Mouse (Mus musculus): ENCODE measurements around the gene Mrps18c. TPM values are rescaled to one million over a fixed set of nuclear protein-coding genes. Genes with fewer than 3 reads are reported as not detected.

Gene Mrps18c
- polyA plus RNA-seq, 1 experiment from 2014 or later: 137 TPM

GRCm38 (mm10) chr5:100771575-100771974 is 26.9 kb upstream of the Mrps18c start:
- no peak overlapping the region for H3K27ac ChIP-seq (ENCODE audit: low read depth, low read length)
- H3K36me3 ChIP-seq (ENCODE audit: control insufficient read depth, insufficient read depth, low read length): peaks cover 23% of the 10 kb centered on the region; the same call in 1 of the 2 replicates
- no peaks in the 10 kb centered on the region for H3K9me3 ChIP-seq (replicated peaks; ENCODE audit: control insufficient read depth, low read length)
- H3K4me2 ChIP-seq: no peak overlapping the region
- 93% methylated on average over 4 of the region's 4 CpGs for WGBS (ENCODE audit: insufficient replicate concordance)
- H3K27me3 ChIP-seq (ENCODE audit: control insufficient read depth, insufficient read depth, low read length): no peaks in the 10 kb centered on the region
- no peak for ATAC-seq (replicated peaks; ENCODE audit: insufficient number of reproducible peaks, low FRiP score, low TSS enrichment)
- H3K4me1 ChIP-seq (ENCODE audit: control insufficient read depth, insufficient read depth, low read length): peaks cover 3% of the 10 kb centered on the region; the same call in 1 of the 2 replicates
- H3K4me3 ChIP-seq (ENCODE audit: low read depth, low read length): no peak overlapping the region
- no peak overlapping the region for H3K9ac ChIP-seq (ENCODE audit: low read depth, low read length)

DNA sequence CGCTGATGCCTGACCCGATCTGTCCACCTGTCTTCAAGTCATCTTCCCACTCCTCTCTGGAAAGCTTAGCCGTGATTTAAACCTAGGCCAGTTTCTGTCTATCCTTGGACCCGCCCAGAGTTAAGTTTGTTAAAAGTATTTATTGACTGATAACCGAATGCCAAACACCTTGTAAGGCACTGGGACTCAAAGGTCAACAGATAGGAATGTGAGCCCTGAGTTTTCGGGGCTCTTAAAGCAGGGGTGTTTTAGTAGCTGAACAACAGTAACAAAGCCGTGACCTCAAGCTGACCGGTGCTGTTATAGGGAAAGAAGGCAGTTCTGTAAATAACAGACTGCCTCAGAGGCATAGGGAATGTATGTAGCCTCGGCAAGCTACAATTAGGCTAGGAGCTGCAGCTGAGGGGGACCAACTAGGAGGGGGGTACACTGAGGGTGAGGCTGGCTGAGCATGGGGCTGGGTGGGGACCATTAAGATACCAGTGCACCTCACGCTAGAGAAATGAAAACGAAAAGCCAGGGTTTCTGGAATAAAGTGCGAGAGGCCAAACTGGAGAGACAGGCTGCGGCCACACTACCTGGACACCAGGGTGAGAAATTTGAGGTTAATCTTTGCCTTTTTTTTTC is 22.5 kb upstream of the Mrps18c start:
- ATAC-seq (replicated peaks; ENCODE audit: insufficient number of reproducible peaks, low FRiP score, low TSS enrichment): no peak
- Histone ChIP-seq H3K4me3 (ENCODE audit: low read depth, low read length) (no peak overlapping the region), H3K27ac (ENCODE audit: low read depth, low read length) (no peak overlapping the region), H3K4me2 (no peak overlapping the region), H3K9me3 (replicated peaks; ENCODE audit: control insufficient read depth, low read length) (no peaks in the 10 kb centered on the region), H3K4me1 (ENCODE audit: control insufficient read depth, insufficient read depth, low read length) (peaks cover 3% of the 10 kb centered on the region; the same call in 1 of the 2 replicates), H3K27me3 (ENCODE audit: control insufficient read depth, insufficient read depth, low read length) (no peaks in the 10 kb centered on the region), H3K9ac (ENCODE audit: low read depth, low read length) (no peak overlapping the region), H3K36me3 (ENCODE audit: control insufficient read depth, insufficient read depth, low read length) (peaks cover 16% of the 10 kb centered on the region; the same call in 1 of the 2 replicates)
- WGBS (ENCODE audit: insufficient replicate concordance): 75% methylated on average over 13 of the region's 13 CpGs

DNA sequence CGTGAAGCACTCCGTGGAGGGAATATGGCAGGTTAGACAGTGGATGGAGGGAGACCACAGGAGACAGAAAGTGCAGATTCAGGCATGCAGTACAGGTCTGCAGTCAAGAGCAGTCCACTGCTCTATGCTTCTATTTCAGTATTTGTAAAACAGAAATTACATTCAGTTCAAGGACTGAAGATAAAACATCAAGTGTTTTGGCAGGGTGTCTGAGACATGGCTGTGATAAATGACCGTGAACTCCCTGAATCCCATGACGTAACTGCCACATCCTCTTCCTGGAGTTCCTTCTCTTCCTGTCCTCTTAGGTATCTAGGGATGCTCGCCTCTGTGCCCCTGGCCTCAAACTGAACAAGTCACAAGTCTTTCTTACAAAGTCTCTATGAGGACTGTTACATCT is 21.5 kb upstream of the Mrps18c start:
- Histone ChIP-seq H3K9ac (ENCODE audit: low read depth, low read length) (no peak overlapping the region), H3K36me3 (ENCODE audit: control insufficient read depth, insufficient read depth, low read length) (peaks cover 14% of the 10 kb centered on the region; the same call in 1 of the 2 replicates), H3K4me1 (ENCODE audit: control insufficient read depth, insufficient read depth, low read length) (peaks cover 3% of the 10 kb centered on the region; the same call in 1 of the 2 replicates), H3K9me3 (replicated peaks; ENCODE audit: control insufficient read depth, low read length) (no peaks in the 10 kb centered on the region), H3K4me3 (ENCODE audit: low read depth, low read length) (no peak overlapping the region), H3K27me3 (ENCODE audit: control insufficient read depth, insufficient read depth, low read length) (no peaks in the 10 kb centered on the region), H3K27ac (ENCODE audit: low read depth, low read length) (0 out of 2 replicates have a peak overlapping the region, but pooled peaks have one; percentile 35), H3K4me2 (no peak overlapping the region)
- no peak for ATAC-seq (replicated peaks; ENCODE audit: insufficient number of reproducible peaks, low FRiP score, low TSS enrichment)
- WGBS (ENCODE audit: insufficient replicate concordance): 72% methylated on average over 5 of the region's 5 CpGs

- H3K36me3 ChIP-seq (ENCODE audit: control insufficient read depth, insufficient read depth, low read length): peaks cover 15% of the 10 kb centered on the region
- H3K9me3 ChIP-seq (replicated peaks; ENCODE audit: control insufficient read depth, low read length): no peaks in the 10 kb centered on the region
- WGBS (ENCODE audit: insufficient replicate concordance): 95% methylated on average over 13 of the region's 13 CpGs
Observed at GRCm38 (mm10) chr5:100779002-100779401, 19.4 kb upstream of the Mrps18c start.

DNA sequence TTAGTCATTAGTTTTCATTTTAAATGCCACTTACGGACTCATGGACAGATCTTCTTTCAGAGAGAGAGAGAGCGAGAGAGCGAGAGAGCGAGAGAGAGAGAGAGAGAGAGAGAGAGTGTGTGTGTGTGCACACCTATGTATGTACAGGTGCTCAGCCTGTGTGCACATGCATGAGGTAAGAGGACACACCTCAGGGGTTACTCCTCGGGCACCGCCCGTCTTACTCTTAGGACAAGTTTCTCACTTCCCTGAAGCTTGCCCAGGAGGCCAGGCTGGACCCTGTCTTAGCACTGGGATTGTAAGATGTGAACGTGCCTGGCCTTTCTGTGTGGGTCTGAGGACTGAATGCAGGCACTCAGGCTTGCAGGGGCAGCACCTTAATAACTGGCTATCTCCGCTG is 10.9 kb upstream of the Mrps18c start:
- no peaks in the 10 kb centered on the region for H3K9me3 ChIP-seq (replicated peaks; ENCODE audit: control insufficient read depth, low read length)
- 90% methylated on average over 9 of the region's 9 CpGs for WGBS (ENCODE audit: insufficient replicate concordance)
- no peak overlapping the region for H3K4me3 ChIP-seq (ENCODE audit: low read depth, low read length)
- H3K36me3 ChIP-seq (ENCODE audit: control insufficient read depth, insufficient read depth, low read length): peaks cover 17% of the 10 kb centered on the region
- no peak for ATAC-seq (replicated peaks; ENCODE audit: insufficient number of reproducible peaks, low FRiP score, low TSS enrichment)
- no peak overlapping the region for H3K9ac ChIP-seq (ENCODE audit: low read depth, low read length)
- no peak overlapping the region for H3K27ac ChIP-seq (ENCODE audit: low read depth, low read length)
- H3K27me3 ChIP-seq (ENCODE audit: control insufficient read depth, insufficient read depth, low read length): no peaks in the 10 kb centered on the region
- no peak overlapping the region for H3K4me2 ChIP-seq
- no peaks in the 10 kb centered on the region for H3K4me1 ChIP-seq (ENCODE audit: control insufficient read depth, insufficient read depth, low read length)

More at GRCm38 (mm10) chr5:100779002-100779401, 19.4 kb upstream of the Mrps18c start:
- peaks cover 3% of the 10 kb centered on the region; the same call in 1 of the 2 replicates for H3K4me1 ChIP-seq (ENCODE audit: control insufficient read depth, insufficient read depth, low read length)
- H3K4me3 ChIP-seq (ENCODE audit: low read depth, low read length): no peak overlapping the region
- H3K27me3 ChIP-seq (ENCODE audit: control insufficient read depth, insufficient read depth, low read length): no peaks in the 10 kb centered on the region
- no peak overlapping the region for H3K9ac ChIP-seq (ENCODE audit: low read depth, low read length)
- ATAC-seq (replicated peaks; ENCODE audit: insufficient number of reproducible peaks, low FRiP score, low TSS enrichment): no peak
- no peak overlapping the region for H3K27ac ChIP-seq (ENCODE audit: low read depth, low read length)
- H3K4me2 ChIP-seq: no peak overlapping the region

- peaks cover 20% of the 10 kb centered on the region for H3K36me3 ChIP-seq (ENCODE audit: control insufficient read depth, insufficient read depth, low read length)
- no peaks in the 10 kb centered on the region for H3K4me1 ChIP-seq (ENCODE audit: control insufficient read depth, insufficient read depth, low read length)
- no peak for ATAC-seq (replicated peaks; ENCODE audit: insufficient number of reproducible peaks, low FRiP score, low TSS enrichment)
- no peaks in the 10 kb centered on the region for H3K9me3 ChIP-seq (replicated peaks; ENCODE audit: control insufficient read depth, low read length)
- WGBS (ENCODE audit: insufficient replicate concordance): 89% methylated on average over 7 of the region's 7 CpGs
- H3K27ac ChIP-seq (ENCODE audit: low read depth, low read length): no peak overlapping the region
- no peak overlapping the region for H3K4me3 ChIP-seq (ENCODE audit: low read depth, low read length)
- H3K27me3 ChIP-seq (ENCODE audit: control insufficient read depth, insufficient read depth, low read length): no peaks in the 10 kb centered on the region
- no peak overlapping the region for H3K9ac ChIP-seq (ENCODE audit: low read depth, low read length)
- H3K4me2 ChIP-seq: no peak overlapping the region
Observed at GRCm38 (mm10) chr5:100792261-100792660, 6.2 kb upstream of the Mrps18c start.

DNA sequence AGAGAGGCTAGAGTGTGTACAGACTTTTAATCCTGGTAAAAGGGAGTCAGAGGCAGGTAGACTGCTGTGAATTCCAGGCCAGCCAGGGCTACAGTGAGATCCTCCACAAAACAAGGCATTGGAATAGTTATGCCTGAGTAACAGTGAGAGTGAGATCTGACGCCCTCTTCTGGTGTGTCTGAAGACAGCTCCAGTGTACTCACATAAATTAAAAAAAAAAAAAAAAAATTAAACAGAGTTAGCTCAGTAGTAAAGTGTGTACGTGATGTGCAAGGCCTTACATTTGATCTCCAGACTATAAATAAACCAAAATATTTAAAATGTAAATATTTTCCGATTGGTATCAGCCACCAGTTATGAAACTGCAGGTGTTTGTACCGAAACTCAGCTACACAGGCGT is 4.3 kb upstream of the Mrps18c start:
- Histone ChIP-seq H3K9ac (ENCODE audit: low read depth, low read length) (no peak overlapping the region), H3K9me3 (replicated peaks; ENCODE audit: control insufficient read depth, low read length) (no peaks in the 10 kb centered on the region), H3K27ac (ENCODE audit: low read depth, low read length) (no peak overlapping the region), H3K4me3 (ENCODE audit: low read depth, low read length) (no peak overlapping the region), H3K27me3 (ENCODE audit: control insufficient read depth, insufficient read depth, low read length) (no peaks in the 10 kb centered on the region), H3K36me3 (ENCODE audit: control insufficient read depth, insufficient read depth, low read length) (peaks cover 20% of the 10 kb centered on the region), H3K4me2 (no peak overlapping the region), H3K4me1 (ENCODE audit: control insufficient read depth, insufficient read depth, low read length) (0 out of 2 replicates have a peak, but pooled peaks cover 2% of the 10 kb centered on the region)
- ATAC-seq (replicated peaks; ENCODE audit: insufficient number of reproducible peaks, low FRiP score, low TSS enrichment): no peak
- 80% methylated on average over 5 of the region's 5 CpGs for WGBS (ENCODE audit: insufficient replicate concordance)

GRCm38 (mm10) chr5:100818341-100818740 is 19.9 kb downstream of the Mrps18c start:
- WGBS (ENCODE audit: insufficient replicate concordance): 77% methylated on average over 4 of the region's 4 CpGs
- H3K9ac ChIP-seq (ENCODE audit: low read depth, low read length): no peak overlapping the region
- ATAC-seq (replicated peaks; ENCODE audit: insufficient number of reproducible peaks, low FRiP score, low TSS enrichment): no peak
- H3K36me3 ChIP-seq (ENCODE audit: control insufficient read depth, insufficient read depth, low read length): peaks cover 7% of the 10 kb centered on the region
- H3K27ac ChIP-seq (ENCODE audit: low read depth, low read length): no peak overlapping the region
- no peaks in the 10 kb centered on the region for H3K9me3 ChIP-seq (replicated peaks; ENCODE audit: control insufficient read depth, low read length)
- no peaks in the 10 kb centered on the region for H3K27me3 ChIP-seq (ENCODE audit: control insufficient read depth, insufficient read depth, low read length)
- no peak overlapping the region for H3K4me3 ChIP-seq (ENCODE audit: low read depth, low read length)
- no peak overlapping the region for H3K4me2 ChIP-seq
- H3K4me1 ChIP-seq (ENCODE audit: control insufficient read depth, insufficient read depth, low read length): 0 out of 2 replicates have a peak, but pooled peaks cover 3% of the 10 kb centered on the region

Measured in heart, embryonic 11.5 days (tissue).